Mouse (Mus musculus) kidney, embryonic 15.5 days (tissue): ENCODE measurements at regions not wholly inside any gene's neighbourhood (a gene's known extent, or its start where the extent isn't known, plus 50 kb on each side); places are given as distances from the start of the nearest gene placed in this dataset.

Experiments
- ATAC-seq: fragments of 200-750 bp; cut with Nextera tagmentation; replicated peaks from 2 replicates; pipeline ENCODE4 v1.8.0; 2017; ENCODE audit warnings: moderate TSS enrichment; ENCODE audit not compliant: low FRiP score
- H3K27ac ChIP-seq: fragments of 300-500 bp; sonication (generic); 2 replicates; pipeline ENCODE4 v1.5.1; 2015; ENCODE audit warnings: mild to moderate bottlenecking, inconsistent platforms
- H3K27me3 ChIP-seq: fragments of 300-500 bp; sonication (generic); 2 replicates; pipeline ENCODE4 v1.6.1; 2015; ENCODE audit warnings: inconsistent platforms
- H3K36me3 ChIP-seq: fragments of 300-500 bp; sonication (generic); 2 replicates; pipeline ENCODE4 v1.6.1; 2015; ENCODE audit warnings: inconsistent platforms
- H3K4me1 ChIP-seq: fragments of 300-500 bp; sonication (generic); 2 replicates; pipeline ENCODE4 v1.6.1; 2015; ENCODE audit warnings: inconsistent platforms
- H3K4me2 ChIP-seq: fragments of 300-500 bp; sonication (generic); 2 replicates; pipeline ENCODE4 v1.6.1; 2015; ENCODE audit warnings: moderate library complexity, mild to moderate bottlenecking, inconsistent platforms
- H3K4me3 ChIP-seq: fragments of 300-500 bp; sonication (generic); replicated peaks from 2 replicates; pipeline ENCODE4 v1.5.1; 2015; ENCODE audit warnings: mild to moderate bottlenecking, inconsistent platforms
- H3K9ac ChIP-seq: fragments of 300-500 bp; sonication (generic); 2 replicates; pipeline ENCODE4 v1.6.1; 2015; ENCODE audit warnings: mild to moderate bottlenecking, inconsistent platforms
- H3K9me3 ChIP-seq: fragments of 300-500 bp; sonication (generic); replicated peaks from 2 replicates; pipeline ENCODE4 v1.6.1; 2016; ENCODE audit warnings: inconsistent platforms
- WGBS: fragments of 180-500 bp; shearing (Covaris S2); methylation state at CpG from one replicate; pipeline ENCODE4 v1.1.7; 2015; ENCODE audit warnings: mixed read lengths; 5-methylcytosine and 5-hydroxymethylcytosine counted together

- H3K4me1 ChIP-seq, result no peaks in the 10 kb centered on the region
- H3K4me2 ChIP-seq, result no peak overlapping the region
- no peaks in the 10 kb centered on the region for H3K27me3 ChIP-seq
- no peak overlapping the region for H3K9ac ChIP-seq
- 24% methylated on average over 5 of the region's 5 CpGs for WGBS
- no peak for ATAC-seq
- H3K9me3 ChIP-seq, result no peaks in the 10 kb centered on the region
- no peak overlapping the region for H3K27ac ChIP-seq
- no peak overlapping the region for H3K4me3 ChIP-seq
- no peaks in the 10 kb centered on the region for H3K36me3 ChIP-seq
Observed at GRCm38 (mm10) chr10:96733581-96733980, 116.8 kb downstream of the Btg1 start.

DNA sequence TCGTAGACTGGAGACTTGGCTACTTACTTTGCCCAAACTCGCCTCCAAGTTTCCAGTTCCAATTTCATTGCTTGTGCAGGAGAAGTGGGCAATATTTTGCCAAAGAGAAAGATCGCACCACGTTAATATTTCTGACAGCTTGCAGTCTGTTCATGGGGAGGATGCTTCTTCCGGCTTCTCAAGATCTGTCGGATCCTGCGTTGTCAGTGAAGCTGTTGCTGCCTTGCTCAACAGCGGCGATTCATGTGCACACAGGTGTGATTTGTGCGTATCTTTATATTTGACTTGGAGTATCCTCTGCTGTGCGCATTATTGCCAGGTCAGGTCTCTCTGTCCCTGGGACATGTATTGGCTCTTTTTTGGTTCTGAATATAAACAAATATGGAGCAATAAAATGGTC is 118.3 kb downstream of the Btg1 start:
- H3K4me2 ChIP-seq, result no peak overlapping the region
- no peak overlapping the region for H3K9ac ChIP-seq
- no peaks in the 10 kb centered on the region for H3K4me1 ChIP-seq
- no peak overlapping the region for H3K27ac ChIP-seq
- H3K27me3 ChIP-seq, result no peaks in the 10 kb centered on the region
- H3K36me3 ChIP-seq, result no peaks in the 10 kb centered on the region
- H3K4me3 ChIP-seq, result no peak overlapping the region
- H3K9me3 ChIP-seq, result no peaks in the 10 kb centered on the region
- 93% methylated on average over 11 of the region's 11 CpGs for WGBS
- no peak for ATAC-seq

DNA sequence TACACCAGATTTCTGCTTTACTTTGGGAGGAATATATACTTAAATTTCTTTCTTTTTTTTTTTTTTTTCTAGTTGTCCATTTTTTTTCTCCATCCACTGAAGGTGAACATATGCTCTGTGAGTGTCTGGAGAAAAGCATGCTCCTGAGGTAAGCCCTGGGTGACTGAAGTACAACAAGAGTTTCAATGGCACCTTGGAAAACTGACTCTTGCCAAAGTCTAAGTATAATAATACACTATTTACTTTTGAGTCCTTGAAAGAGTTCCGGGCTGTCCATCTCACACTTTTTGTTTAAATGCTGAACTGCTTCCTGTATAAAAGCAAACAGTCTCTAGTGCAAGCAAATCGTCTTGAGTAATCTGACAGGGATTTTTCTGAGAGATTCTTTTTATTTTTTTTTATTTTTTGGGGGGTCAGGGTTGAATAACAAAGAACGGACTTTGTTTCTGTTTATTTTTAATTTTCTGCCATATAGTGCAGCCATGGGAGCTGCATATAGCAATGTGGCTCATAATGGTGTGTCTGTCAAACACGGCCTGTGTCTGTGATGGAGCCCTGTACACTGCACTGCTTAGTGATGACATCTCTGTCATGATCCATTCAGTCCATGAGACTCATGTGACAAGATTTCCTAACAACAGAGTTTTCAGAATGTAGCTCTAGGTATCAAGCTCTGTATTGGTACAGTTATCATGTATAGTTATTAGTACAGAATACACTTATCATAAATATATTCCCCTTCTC is 119.3 kb downstream of the Btg1 start:
- H3K9me3 ChIP-seq, result no peaks in the 10 kb centered on the region
- no peak overlapping the region for H3K27ac ChIP-seq
- H3K9ac ChIP-seq, result no peak overlapping the region
- H3K4me2 ChIP-seq, result no peak overlapping the region
- no peak for ATAC-seq
- no peaks in the 10 kb centered on the region for H3K4me1 ChIP-seq
- no peaks in the 10 kb centered on the region for H3K27me3 ChIP-seq
- no peak overlapping the region for H3K4me3 ChIP-seq
- H3K36me3 ChIP-seq, result no peaks in the 10 kb centered on the region
- WGBS, result 67% methylated on average over 4 of the region's 4 CpGs

GRCm38 (mm10) chr10:96737972-96738371 is 121.2 kb downstream of the Btg1 start:
- no peak overlapping the region for H3K27ac ChIP-seq
- H3K9me3 ChIP-seq, result no peaks in the 10 kb centered on the region
- no peaks in the 10 kb centered on the region for H3K4me1 ChIP-seq
- H3K36me3 ChIP-seq, result no peaks in the 10 kb centered on the region
- H3K27me3 ChIP-seq, result no peaks in the 10 kb centered on the region
- H3K4me2 ChIP-seq, result no peak overlapping the region
- ATAC-seq, result no peak
- WGBS, result 83% methylated on average over 6 of the region's 6 CpGs
- no peak overlapping the region for H3K9ac ChIP-seq
- H3K4me3 ChIP-seq, result no peak overlapping the region

DNA sequence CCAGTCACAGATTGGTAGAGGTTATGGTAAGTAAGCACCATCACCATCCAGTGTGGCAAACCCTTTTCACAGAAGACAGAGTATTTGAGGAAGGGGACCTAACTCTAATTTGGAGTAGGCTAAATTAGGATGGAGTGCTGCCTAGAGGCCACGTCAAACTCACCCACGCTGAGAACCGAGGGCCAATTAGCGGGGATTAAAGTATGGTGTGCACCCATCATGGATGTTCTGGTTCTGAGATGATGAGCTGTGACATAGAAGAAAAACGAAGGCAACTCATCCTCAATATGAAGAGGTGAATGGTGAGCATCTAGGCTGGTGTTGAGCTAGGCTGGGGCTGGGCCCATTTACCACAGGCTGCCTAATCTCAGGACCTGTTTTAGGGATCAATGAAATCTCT is 121.8 kb downstream of the Btg1 start:
- Histone ChIP-seq H3K9me3 (no peaks in the 10 kb centered on the region), H3K9ac (no peak overlapping the region), H3K4me1 (no peaks in the 10 kb centered on the region), H3K36me3 (no peaks in the 10 kb centered on the region), H3K4me2 (no peak overlapping the region), H3K27me3 (no peaks in the 10 kb centered on the region), H3K27ac (no peak overlapping the region), H3K4me3 (no peak overlapping the region)
- 95% methylated on average over 5 of the region's 5 CpGs for WGBS
- no peak for ATAC-seq

- Histone ChIP-seq H3K27me3 (no peaks in the 10 kb centered on the region), H3K36me3 (no peaks in the 10 kb centered on the region), H3K4me3 (no peak overlapping the region), H3K9me3 (no peaks in the 10 kb centered on the region), H3K9ac (no peak overlapping the region), H3K27ac (peak overlapping the region; percentile 64), H3K4me1 (peaks cover 4% of the 10 kb centered on the region), H3K4me2 (peak overlapping the region; percentile 47)
- WGBS, result 10% methylated on average over 11 of the region's 11 CpGs
- ATAC-seq, result peak; percentile 75; the same call in 1 of the 2 replicates
Observed at GRCm38 (mm10) chr10:96744167-96744777, 127.5 kb downstream of the Btg1 start.

- Histone ChIP-seq H3K27ac (no peak overlapping the region), H3K9me3 (no peaks in the 10 kb centered on the region), H3K4me1 (peaks cover 18% of the 10 kb centered on the region), H3K4me2 (no peak overlapping the region), H3K36me3 (no peaks in the 10 kb centered on the region), H3K4me3 (no peak overlapping the region), H3K9ac (no peak overlapping the region), H3K27me3 (no peaks in the 10 kb centered on the region)
- ATAC-seq, result no peak
- WGBS, result 90% methylated on average over 9 of the region's 9 CpGs
Observed at GRCm38 (mm10) chr10:96747015-96747663, 130.3 kb downstream of the Btg1 start.

- peaks cover 20% of the 10 kb centered on the region for H3K4me1 ChIP-seq
- H3K36me3 ChIP-seq, result no peaks in the 10 kb centered on the region
- H3K4me2 ChIP-seq, result peak overlapping the region; percentile 51; the same call in 1 of the 2 replicates
- H3K9me3 ChIP-seq, result no peaks in the 10 kb centered on the region
- H3K27me3 ChIP-seq, result no peaks in the 10 kb centered on the region
- WGBS, result 49% methylated on average over 5 of the region's 5 CpGs
- ATAC-seq, result no peak
- no peak overlapping the region for H3K9ac ChIP-seq
- peak overlapping the region; percentile 84; the same call in 1 of the 2 replicates for H3K27ac ChIP-seq
- no peak overlapping the region for H3K4me3 ChIP-seq
Observed at GRCm38 (mm10) chr10:96750861-96751260, 134.1 kb downstream of the Btg1 start.

DNA sequence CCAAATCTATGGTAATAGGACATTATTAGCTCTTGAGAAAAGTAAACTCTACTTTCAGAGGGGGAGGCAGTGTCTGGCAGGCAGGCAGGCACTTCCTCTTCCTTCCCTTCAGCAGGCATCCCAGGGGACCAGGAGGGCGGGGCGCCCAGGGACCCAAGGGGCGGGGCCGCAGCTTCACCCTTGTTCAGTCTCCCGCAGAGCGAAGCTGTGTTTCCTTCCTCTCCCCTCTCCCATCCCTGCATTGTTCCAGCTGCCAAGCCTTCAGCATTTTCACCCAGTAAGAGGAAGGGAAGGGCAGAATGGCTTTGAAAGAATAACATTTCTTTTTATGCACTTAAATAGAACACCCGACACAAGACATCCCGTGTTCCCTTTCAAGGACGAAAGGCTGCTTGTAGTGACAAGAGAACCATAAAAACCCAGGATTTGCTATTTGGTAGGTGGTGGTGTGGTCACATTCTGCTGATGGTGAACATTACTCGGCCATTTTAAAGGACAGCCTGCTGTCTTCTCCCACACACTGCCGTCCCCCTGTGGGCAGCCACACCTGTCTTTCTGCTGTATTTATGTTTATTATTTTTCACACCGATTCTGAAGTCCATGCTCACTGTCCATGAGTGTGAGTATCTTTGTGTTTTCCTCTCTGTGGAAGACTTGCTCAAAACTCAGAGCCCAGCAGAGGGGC is 134.9 kb downstream of the Btg1 start:
- H3K27ac ChIP-seq, result peak overlapping the region; percentile 84
- peak; percentile 98 for ATAC-seq
- H3K4me3 ChIP-seq, result peak overlapping the region; percentile 26
- 5% methylated on average over 12 of the region's 12 CpGs for WGBS
- no peaks in the 10 kb centered on the region for H3K9me3 ChIP-seq
- H3K4me2 ChIP-seq, result peak overlapping the region; percentile 51
- H3K4me1 ChIP-seq, result peaks cover 20% of the 10 kb centered on the region
- H3K9ac ChIP-seq, result no peak overlapping the region
- H3K27me3 ChIP-seq, result no peaks in the 10 kb centered on the region
- no peaks in the 10 kb centered on the region for H3K36me3 ChIP-seq

GRCm38 (mm10) chr10:96752531-96752930 is 135.7 kb downstream of the Btg1 start:
- Histone ChIP-seq H3K9ac (no peak overlapping the region), H3K4me2 (no peak overlapping the region), H3K36me3 (no peaks in the 10 kb centered on the region), H3K27ac (0 out of 2 replicates have a peak overlapping the region, but pooled peaks have one; percentile 13), H3K4me3 (no peak overlapping the region), H3K4me1 (peaks cover 20% of the 10 kb centered on the region), H3K27me3 (no peaks in the 10 kb centered on the region), H3K9me3 (no peaks in the 10 kb centered on the region)
- ATAC-seq, result no peak
- 91% methylated on average over 5 of the region's 5 CpGs for WGBS

- no peak overlapping the region for H3K9ac ChIP-seq
- H3K4me2 ChIP-seq, result no peak overlapping the region
- no peaks in the 10 kb centered on the region for H3K27me3 ChIP-seq
- H3K36me3 ChIP-seq, result no peaks in the 10 kb centered on the region
- no peak for ATAC-seq
- WGBS, result 56% methylated on average over 1 of the region's 1 CpGs
- H3K9me3 ChIP-seq, result no peaks in the 10 kb centered on the region
- no peak overlapping the region for H3K4me3 ChIP-seq
- peak overlapping the region; percentile 37; the same call in 1 of the 2 replicates for H3K27ac ChIP-seq
- H3K4me1 ChIP-seq, result peaks cover 20% of the 10 kb centered on the region
Observed at GRCm38 (mm10) chr10:96753521-96753920, 136.7 kb downstream of the Btg1 start.

DNA sequence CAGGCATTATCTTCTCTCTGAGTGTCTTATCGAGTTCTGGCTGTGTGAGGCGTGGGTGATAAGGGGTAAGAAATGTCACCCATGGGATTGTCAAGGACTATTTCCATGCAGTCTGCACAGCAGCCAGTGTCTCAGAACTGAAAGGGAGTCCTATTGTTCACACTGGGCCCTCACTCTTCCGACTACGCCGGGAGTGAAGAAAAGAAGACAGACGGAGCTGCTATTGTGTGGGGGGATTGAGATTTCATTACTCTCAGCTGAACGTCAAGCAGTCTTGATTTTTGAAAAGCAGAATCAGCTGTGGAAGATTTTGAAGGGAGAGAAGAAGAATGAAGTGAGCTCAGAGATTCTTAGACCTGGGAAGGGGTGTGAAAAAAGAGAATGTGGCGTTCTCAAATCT is 138.9 kb downstream of the Btg1 start:
- peaks cover 20% of the 10 kb centered on the region for H3K4me1 ChIP-seq
- H3K4me2 ChIP-seq, result no peak overlapping the region
- H3K4me3 ChIP-seq, result no peak overlapping the region
- H3K27ac ChIP-seq, result 0 out of 2 replicates have a peak overlapping the region, but pooled peaks have one; percentile 41
- no peak for ATAC-seq
- no peaks in the 10 kb centered on the region for H3K9me3 ChIP-seq
- WGBS, result 60% methylated on average over 8 of the region's 8 CpGs
- H3K27me3 ChIP-seq, result no peaks in the 10 kb centered on the region
- H3K36me3 ChIP-seq, result no peaks in the 10 kb centered on the region
- no peak overlapping the region for H3K9ac ChIP-seq
